Mouse (Mus musculus) bone marrow, adult 2 months (tissue): Measurements from ENCODE around the gene Zfpm1.

Experiments
- CTCF ChIP-seq: fragments of 200-500 bp; IDR thresholded peaks from 2 replicates; pipeline ENCODE4 v1.5.1; 2011; ENCODE audit warnings: low read length, control low read depth; ENCODE audit not compliant: control insufficient read depth, insufficient read depth
- POLR2A ChIP-seq: fragments of 200-500 bp; IDR thresholded peaks from 2 replicates; pipeline ENCODE4 v1.6.1; 2011; ENCODE audit warnings: low read depth, mild to moderate bottlenecking, control low read depth, low read length, borderline replicate concordance; ENCODE audit not compliant: control insufficient read depth

DNA sequence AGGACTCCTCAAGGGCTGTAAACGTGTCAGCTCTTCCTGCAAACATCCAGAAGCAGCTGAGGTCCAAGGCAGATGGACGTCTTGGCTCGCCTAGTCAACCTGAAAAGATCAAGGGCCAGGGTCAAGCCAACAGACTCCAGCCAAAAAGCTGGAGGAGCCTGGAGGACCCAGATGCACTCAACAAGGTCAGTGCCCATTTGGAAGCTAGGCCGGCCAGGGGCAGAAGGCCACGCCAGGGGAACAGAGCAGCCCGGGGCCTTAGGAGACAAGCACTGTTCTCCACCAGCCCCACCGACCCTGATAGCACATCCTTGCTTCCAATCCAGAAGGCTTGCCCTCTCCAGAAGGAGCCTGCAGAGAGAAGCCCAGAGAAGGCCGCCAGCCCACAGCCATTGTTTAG, 16.4 kb upstream of the Zfpm1 start:
- no peak for TF ChIP-seq CTCF
- no peak for TF ChIP-seq POLR2A
